Mouse (Mus musculus) thymus, adult 2 months (tissue): ENCODE results near the gene Pcdh15.

Source experiments
- CTCF ChIP-seq: fragments of 200-500 bp; IDR thresholded peaks from 2 replicates; pipeline ENCODE4 v1.5.1; 2012; ENCODE audit warnings: mild to moderate bottlenecking, control low read depth, low read length, moderate library complexity, borderline replicate concordance; ENCODE audit not compliant: control insufficient read depth, poor library complexity, insufficient read depth; ENCODE audit errors: extremely low read depth
- POLR2A ChIP-seq: fragments of 200-500 bp; IDR thresholded peaks from 2 replicates; pipeline ENCODE4 v1.6.1; 2012; ENCODE audit warnings: mild to moderate bottlenecking, low read length, control low read depth, moderate library complexity; ENCODE audit not compliant: control insufficient read depth, poor library complexity, insufficient read depth; ENCODE audit errors: extremely low read depth

GRCm38 (mm10) chr10:74414945-74415344 is 1315.8 kb downstream of the Pcdh15 start:
- TF ChIP-seq CTCF = no peak
- no peak for TF ChIP-seq POLR2A
